Mouse (Mus musculus): ENCODE measurements at regions not wholly inside any gene's neighbourhood (a gene's known extent, or its start where the extent isn't known, plus 50 kb on each side); places are given as distances from the start of the nearest gene placed in this dataset.

DNA sequence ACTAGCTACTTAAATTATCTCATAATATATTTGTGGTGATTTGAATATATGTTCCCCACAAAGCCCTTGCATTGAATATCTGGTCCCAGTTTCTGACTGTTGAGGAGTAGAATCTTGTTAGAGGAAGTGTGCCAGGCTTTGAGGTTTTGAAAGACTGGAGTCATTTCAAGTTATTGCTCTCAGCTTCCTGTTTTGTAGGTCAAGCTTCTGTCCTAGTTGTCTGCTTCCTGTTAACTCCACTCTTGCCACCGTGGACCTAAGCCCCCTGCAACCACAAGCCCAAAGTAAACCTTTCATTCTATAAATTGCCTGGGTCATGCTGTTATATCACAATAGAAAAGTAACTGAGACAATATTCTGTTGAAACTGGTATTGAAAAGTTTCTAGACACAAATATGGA is 1232.3 kb upstream of the Lrrc6 start:
- CTCF ChIA-PET, result no interaction called here

GRCm38 (mm10) chr15:67729492-67729891 is 1228.8 kb upstream of the Lrrc6 start:
- CTCF ChIA-PET, result no interaction called here

DNA sequence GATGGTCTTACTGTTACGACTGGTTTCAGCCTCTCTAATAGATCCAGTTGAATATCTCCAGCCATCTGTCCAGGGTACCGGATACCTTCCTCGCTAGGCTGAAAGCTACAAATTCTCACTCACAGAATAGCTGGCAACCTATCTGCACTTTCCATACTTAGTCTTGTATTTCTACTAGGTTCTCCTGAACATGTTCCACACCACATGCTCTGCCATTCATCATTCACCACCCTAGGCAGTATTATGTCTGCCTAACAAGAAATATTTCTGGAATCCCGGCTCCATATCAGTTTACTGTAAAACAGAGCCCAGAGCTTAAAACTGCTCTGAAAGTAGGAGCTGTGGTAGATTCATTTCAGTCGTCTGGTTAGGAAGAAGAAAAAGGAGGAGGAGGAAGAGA is 1224.5 kb upstream of the Lrrc6 start:
- CTCF ChIA-PET, result no interaction called here

DNA sequence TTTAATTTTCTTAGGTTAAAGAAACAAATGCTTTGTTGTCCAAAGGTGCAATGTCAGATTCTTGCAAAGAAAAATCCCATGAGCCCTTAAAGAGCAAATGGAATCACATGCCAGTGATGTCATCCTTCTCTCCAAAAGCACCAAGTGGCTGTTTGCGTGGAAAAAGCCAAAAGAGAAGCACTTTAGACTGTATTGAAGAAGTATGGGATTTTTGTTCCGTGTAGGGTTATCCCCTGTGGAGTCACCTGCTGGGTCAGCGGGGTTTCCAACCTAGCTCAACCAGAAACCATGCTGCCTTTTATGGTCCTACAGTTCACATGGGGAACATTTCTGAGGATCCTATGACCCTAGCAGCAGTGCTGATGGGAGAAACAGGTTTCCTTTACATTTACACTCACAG is 1213.5 kb upstream of the Lrrc6 start:
- CTCF ChIA-PET, result no interaction called here

GRCm38 (mm10) chr15:67686140-67686539 is 1185.4 kb upstream of the Lrrc6 start:
- CTCF ChIA-PET, result no interaction called here

DNA sequence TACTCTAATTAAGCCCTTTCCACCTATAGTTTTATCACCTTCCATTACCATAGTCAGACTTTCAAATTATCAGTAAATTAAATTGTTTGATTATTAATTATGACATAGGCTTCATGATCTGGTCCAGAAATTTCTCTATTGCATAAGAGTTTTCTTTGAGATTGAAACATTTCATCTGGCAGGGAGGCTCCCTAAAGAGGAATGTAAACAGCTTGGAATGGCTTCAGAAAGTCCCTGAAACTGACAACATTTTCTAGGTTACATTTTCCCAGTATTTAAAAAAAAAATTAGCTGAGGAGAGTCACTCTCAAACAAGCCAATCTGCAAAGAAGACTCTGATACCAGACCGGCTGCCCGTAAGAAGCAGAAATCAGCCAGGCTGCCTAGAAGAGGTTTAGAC is 1172.6 kb upstream of the Lrrc6 start:
- CTCF ChIA-PET, result no interaction called here

GRCm38 (mm10) chr15:67636155-67636554 is 1135.4 kb upstream of the Lrrc6 start:
- CTCF ChIA-PET, result no interaction called here

GRCm38 (mm10) chr15:67626704-67627287 is 1126.1 kb upstream of the Lrrc6 start:
- CTCF ChIA-PET, result no interaction called here

GRCm38 (mm10) chr15:67611896-67612295 is 1111.2 kb upstream of the Lrrc6 start:
- CTCF ChIA-PET, result interaction anchor here (0.6 kb wide), 1 partner anchor 1646 kb away, joined by 5 read pairs; no protein-coding TSS in a partner anchor

DNA sequence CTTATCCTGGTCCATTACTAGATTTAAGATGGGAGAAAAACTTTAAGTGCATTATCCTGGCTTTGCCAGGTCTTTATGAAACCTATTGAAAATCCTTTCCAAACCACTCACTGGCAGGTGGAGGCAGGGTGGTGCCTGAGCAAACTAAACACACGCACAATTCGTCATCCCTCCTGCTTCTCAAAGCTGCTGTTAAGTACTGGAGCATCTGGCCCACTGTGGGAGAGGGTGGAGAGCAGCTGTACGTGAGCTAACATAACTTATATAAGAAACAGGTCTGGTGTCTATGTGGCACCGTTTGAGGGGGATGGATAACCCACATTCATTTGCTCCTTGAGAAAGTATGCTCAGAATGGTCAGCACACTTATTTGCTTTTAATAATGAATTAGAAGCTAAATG is 1097.7 kb upstream of the Lrrc6 start:
- CTCF ChIA-PET, result no interaction called here

GRCm38 (mm10) chr15:67576581-67576980 is 1075.9 kb upstream of the Lrrc6 start:
- CTCF ChIA-PET, result no interaction called here

GRCm38 (mm10) chr15:67571614-67572013 is 1070.9 kb upstream of the Lrrc6 start:
- CTCF ChIA-PET, result no interaction called here

DNA sequence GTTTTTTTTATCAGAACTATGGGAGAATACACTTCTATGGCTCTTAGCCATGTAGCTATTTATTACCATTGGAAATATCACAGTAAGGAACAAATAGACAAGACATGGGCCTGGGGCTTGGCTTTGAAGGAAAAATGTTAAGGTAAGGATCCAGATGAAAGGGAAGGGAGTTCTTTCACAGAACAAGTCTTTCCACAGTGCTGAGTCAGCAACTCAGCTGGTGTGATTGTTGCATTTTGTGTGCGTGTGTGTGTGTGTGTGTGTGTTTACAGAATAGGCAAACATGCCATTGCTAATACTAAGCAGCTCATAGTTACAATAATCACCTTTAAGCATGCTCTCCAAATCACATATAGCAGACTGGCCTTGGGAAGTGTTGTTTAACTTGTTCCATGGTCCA is 1056.6 kb upstream of the Lrrc6 start:
- CTCF ChIA-PET, result no interaction called here

GRCm38 (mm10) chr15:67551911-67552310 is 1051.2 kb upstream of the Lrrc6 start:
- CTCF ChIA-PET, result no interaction called here

DNA sequence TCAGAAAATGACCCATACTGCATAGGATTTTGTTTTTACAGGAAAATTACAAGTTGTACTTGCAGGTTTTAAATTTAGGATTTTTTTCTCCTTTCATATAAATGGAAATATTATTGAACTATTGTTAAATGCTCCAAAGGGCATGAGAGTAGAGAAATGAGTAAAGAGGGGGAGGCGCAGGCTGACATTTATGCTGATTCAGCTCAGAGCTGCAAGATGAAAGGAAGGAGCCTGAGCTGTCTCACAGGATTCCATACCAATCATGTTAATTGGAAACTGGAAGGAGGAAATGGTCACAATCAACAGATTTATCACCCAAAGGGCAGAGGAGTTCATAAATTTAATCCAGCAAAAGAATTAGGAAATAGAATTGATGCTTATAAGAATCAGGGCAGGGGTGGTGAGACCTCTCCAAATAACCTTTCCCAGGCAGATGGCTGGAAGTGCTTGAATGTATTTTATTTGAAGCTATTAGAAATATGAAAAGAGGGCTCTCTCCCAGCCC is 1046.2 kb upstream of the Lrrc6 start:
- CTCF ChIA-PET, result no interaction called here

GRCm38 (mm10) chr15:67545745-67546144 is 1045.0 kb upstream of the Lrrc6 start:
- CTCF ChIA-PET, result no interaction called here

GRCm38 (mm10) chr15:67513722-67514121 is 1013.0 kb upstream of the Lrrc6 start:
- CTCF ChIA-PET, result no interaction called here

DNA sequence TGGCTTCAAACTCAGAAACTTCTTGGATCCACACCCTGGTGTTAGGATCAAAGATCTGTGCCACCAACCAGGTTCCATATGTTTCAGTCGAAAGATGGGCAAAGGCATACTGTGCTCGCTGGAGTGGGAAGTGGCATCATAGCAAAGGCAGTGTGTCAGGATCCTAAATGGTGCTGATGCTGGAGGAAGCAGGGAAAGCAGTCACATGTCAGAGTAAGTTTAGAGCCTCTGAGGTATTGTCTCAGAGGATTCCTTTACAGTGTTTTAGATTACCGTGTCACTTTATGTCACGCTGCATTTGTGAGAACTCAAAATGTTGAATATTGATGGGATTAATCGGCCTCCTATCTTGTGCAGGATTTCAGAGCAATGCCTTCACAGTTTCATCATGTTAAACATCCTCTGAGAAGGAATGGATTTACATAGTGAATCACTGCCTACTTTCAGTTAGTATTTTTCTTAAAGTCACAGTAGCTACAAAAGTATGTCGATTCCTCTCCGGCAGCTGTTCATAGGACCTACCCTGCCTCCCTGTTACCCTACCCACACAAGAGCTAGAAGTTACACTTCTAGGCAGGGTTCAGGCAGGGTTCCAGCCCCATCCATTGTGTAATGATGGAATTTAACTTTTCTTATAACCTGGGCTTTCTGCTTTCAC is 994.4 kb upstream of the Lrrc6 start:
- CTCF ChIA-PET, result no interaction called here

- CTCF ChIA-PET, result no interaction called here
These were observed 981.0 kb upstream of the Lrrc6 start for GRCm38 (mm10) chr15:67481733-67482132.

- CTCF ChIA-PET, result no interaction called here
These were observed 973.6 kb upstream of the Lrrc6 start for GRCm38 (mm10) chr15:67474325-67474724.

DNA sequence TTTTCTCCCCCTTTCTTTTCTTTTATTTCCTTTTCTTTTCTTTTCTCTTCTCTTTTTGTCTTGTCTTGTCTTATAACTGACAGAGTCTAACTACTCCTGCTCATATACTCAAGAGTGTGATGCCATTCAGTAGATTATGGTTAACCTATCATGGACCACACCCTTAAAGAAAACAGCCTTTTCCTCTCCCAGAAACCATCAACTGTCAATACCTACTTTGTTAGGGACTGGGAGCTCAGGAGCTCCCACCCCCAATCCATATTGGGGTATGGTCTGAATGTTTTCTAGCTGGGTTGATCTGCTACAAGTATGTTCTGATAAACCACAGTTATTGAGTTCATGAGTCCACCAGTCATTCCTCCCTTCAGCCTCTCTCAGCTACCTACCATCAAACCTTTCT is 972.3 kb upstream of the Lrrc6 start:
- CTCF ChIA-PET, result no interaction called here

DNA sequence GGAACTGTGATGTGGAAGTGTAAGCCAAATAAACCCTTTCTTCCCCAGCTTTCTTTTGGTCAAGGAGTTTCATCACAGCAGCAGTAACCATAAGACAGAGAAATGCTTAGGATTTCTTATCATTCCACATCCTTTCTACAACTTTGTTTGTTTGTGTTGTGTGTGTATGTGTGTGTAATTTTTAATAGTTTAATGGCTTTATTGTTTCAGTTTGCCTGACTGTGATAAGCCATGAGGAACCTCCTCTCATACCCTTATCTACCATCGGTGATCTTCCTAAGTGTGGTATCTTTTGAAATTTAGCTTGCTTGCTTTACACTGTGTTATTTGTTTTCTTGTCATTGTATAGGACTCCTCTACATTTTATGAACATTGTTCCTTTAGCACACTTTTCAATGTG is 970.6 kb upstream of the Lrrc6 start:
- CTCF ChIA-PET, result no interaction called here

DNA sequence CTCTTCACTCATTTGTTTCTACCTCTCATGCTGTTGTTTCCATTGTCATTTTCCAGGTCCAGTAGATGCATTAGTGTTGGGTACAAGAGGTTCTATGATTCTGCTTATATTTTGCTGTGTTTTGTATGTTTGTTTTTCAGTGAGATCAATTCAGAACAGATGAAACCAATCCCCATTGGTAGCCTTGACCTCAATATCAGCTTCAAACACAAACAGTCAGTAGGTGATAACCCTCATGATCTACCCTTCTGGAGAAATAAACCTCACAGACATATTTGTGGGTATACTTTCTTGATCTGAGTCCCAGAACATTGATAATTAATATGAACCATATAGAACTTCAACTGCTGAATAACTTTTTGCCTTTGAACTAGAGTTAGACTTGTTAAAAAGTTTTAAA is 969.3 kb upstream of the Lrrc6 start:
- CTCF ChIA-PET, result no interaction called here
